Mouse (Mus musculus) MEL (cell line): ENCODE results near the gene H3f3b. TPM values are rescaled to one million over a fixed set of nuclear protein-coding genes. Genes with fewer than 3 reads are reported as not detected.

Experiments
- DNase-seq: peaks from one replicate; pipeline ENCODE4 v3.0.0; 2011; ENCODE audit warnings: low read depth, low spot score
- H3K27ac ChIP-seq: 2 replicates; pipeline ENCODE4 v1.5.1; 2012; ENCODE audit warnings: low read depth, mild to moderate bottlenecking, control low read depth, low read length, moderate library complexity; ENCODE audit not compliant: control insufficient read depth
- H3K27me3 ChIP-seq, 2 experiments: fragments of 150-350 bp in 1 of 2; sonication (generic) in 1 of 2; 2 replicates each; pipeline ENCODE4 v1.6.1; 2012; ENCODE audit warnings: low read length in 2 of 2, mild to moderate bottlenecking in 2 of 2, improper control_type of control experiment in 1 of 2, moderate library complexity in 1 of 2; ENCODE audit not compliant: insufficient read depth in 2 of 2, control insufficient read depth in 1 of 2
- H3K36me3 ChIP-seq, 2 experiments: 2 replicates each; pipeline ENCODE4 v1.6.1; 2012 to 2014; ENCODE audit warnings: low read length in 2 of 2, improper control_type of control experiment in 1 of 2, inconsistent platforms in 1 of 2, mild to moderate bottlenecking in 1 of 2; ENCODE audit not compliant: insufficient read depth in 2 of 2, control insufficient read depth in 1 of 2
- H3K4me1 ChIP-seq, 2 experiments: fragments of 150-350 bp in 1 of 2; sonication (generic) in 1 of 2; 2 replicates each; pipeline ENCODE4 v1.6.1; 2012; ENCODE audit warnings: low read length in 2 of 2, improper control_type of control experiment in 1 of 2, mild to moderate bottlenecking in 1 of 2; ENCODE audit not compliant: insufficient read depth in 2 of 2, control insufficient read depth in 1 of 2
- H3K4me3 ChIP-seq, 2 experiments: fragments of 150-350 bp in 1 of 2; sonication (generic) in 1 of 2; 2 replicates each; pipeline ENCODE4 v1.5.1; 2012; ENCODE audit warnings: low read depth in 2 of 2, low read length in 2 of 2, mild to moderate bottlenecking in 2 of 2, moderate library complexity in 2 of 2, control low read depth in 1 of 2, improper control_type of control experiment in 1 of 2; ENCODE audit not compliant: control insufficient read depth in 1 of 2, insufficient read depth in 1 of 2
- H3K79me2 ChIP-seq: 2 replicates; pipeline ENCODE4 v1.6.1; 2012; ENCODE audit warnings: mild to moderate bottlenecking, low read length, moderate library complexity; ENCODE audit not compliant: control insufficient read depth, poor library complexity, insufficient read depth
- H3K9ac ChIP-seq: 2 replicates; pipeline ENCODE4 v1.6.1; 2012; ENCODE audit warnings: low read depth, mild to moderate bottlenecking, control low read depth, low read length, moderate library complexity; ENCODE audit not compliant: control insufficient read depth, poor library complexity, severe bottlenecking
- H3K9me3 ChIP-seq: fragments of 150-350 bp; sonication (generic); replicated peaks from 2 replicates; pipeline ENCODE4 v1.6.1; 2012; ENCODE audit warnings: mild to moderate bottlenecking, low read length, improper control_type of control experiment, moderate library complexity; ENCODE audit not compliant: insufficient read depth
- BHLHE40 ChIP-seq: IDR thresholded peaks from 2 replicates; pipeline ENCODE4 v1.6.1; 2012; ENCODE audit warnings: low read depth, mild to moderate bottlenecking, inconsistent platforms, low read length, improper control_type of control experiment, borderline replicate concordance
- CHD1 ChIP-seq: IDR thresholded peaks from 2 replicates; pipeline ENCODE4 v1.6.1; 2012; ENCODE audit warnings: low read depth, mild to moderate bottlenecking, inconsistent platforms, low read length, improper control_type of control experiment
- CHD2 ChIP-seq: IDR thresholded peaks from 2 replicates; pipeline ENCODE4 v1.6.1; 2011; ENCODE audit warnings: low read length, improper control_type of control experiment
- E2F4 ChIP-seq: IDR thresholded peaks from 2 replicates; pipeline ENCODE4 v1.6.1; 2011; ENCODE audit warnings: low read depth, low read length, improper control_type of control experiment, borderline replicate concordance
- ELF1 ChIP-seq: IDR thresholded peaks from 2 replicates; pipeline ENCODE4 v1.6.1; 2014; ENCODE audit warnings: low read depth, mild to moderate bottlenecking, inconsistent platforms, low read length, improper control_type of control experiment, moderate library complexity
- ETS1 ChIP-seq: IDR thresholded peaks from 2 replicates; pipeline ENCODE4 v1.6.1; 2012; ENCODE audit warnings: low read depth, mild to moderate bottlenecking, inconsistent platforms, low read length, improper control_type of control experiment, moderate library complexity
- GATA1 ChIP-seq: IDR thresholded peaks from 2 replicates; pipeline ENCODE4 v1.6.1; 2011; ENCODE audit warnings: low read depth, low read length, improper control_type of control experiment
- HCFC1 ChIP-seq: IDR thresholded peaks from 2 replicates; pipeline ENCODE4 v1.6.1; 2012; ENCODE audit warnings: low read depth, mild to moderate bottlenecking, inconsistent platforms, low read length, improper control_type of control experiment, moderate library complexity
- KAT2A ChIP-seq: conservative IDR thresholded peaks from 2 replicates; pipeline ENCODE4 v1.6.1; 2012; ENCODE audit warnings: low read depth, low read length, improper control_type of control experiment, inconsistent platforms
- MAFK ChIP-seq: IDR thresholded peaks from 2 replicates; pipeline ENCODE4 v1.6.1; 2011; ENCODE audit warnings: low read depth, mild to moderate bottlenecking, low read length, improper control_type of control experiment, borderline replicate concordance
- MAZ ChIP-seq: IDR thresholded peaks from 2 replicates; pipeline ENCODE4 v1.6.1; 2012; ENCODE audit warnings: low read depth, mild to moderate bottlenecking, inconsistent platforms, low read length, improper control_type of control experiment
- MEF2A ChIP-seq: IDR thresholded peaks from 2 replicates; pipeline ENCODE4 v1.6.1; 2014; ENCODE audit warnings: low read depth, mild to moderate bottlenecking, inconsistent platforms, low read length, improper control_type of control experiment; ENCODE audit not compliant: poor library complexity, insufficient replicate concordance, severe bottlenecking; ENCODE audit errors: extremely low read depth
- MXI1 ChIP-seq: IDR thresholded peaks from 2 replicates; pipeline ENCODE4 v1.6.1; 2011; ENCODE audit warnings: mild to moderate bottlenecking, low read depth, low read length, improper control_type of control experiment
- MYB ChIP-seq: IDR thresholded peaks from 2 replicates; pipeline ENCODE4 v1.6.1; 2011; ENCODE audit warnings: mild to moderate bottlenecking, low read depth, low read length, improper control_type of control experiment
- MYC ChIP-seq: IDR thresholded peaks from 2 replicates; pipeline ENCODE4 v1.6.1; 2011; ENCODE audit warnings: low read depth, mild to moderate bottlenecking, low read length, improper control_type of control experiment, moderate library complexity
- NELFE ChIP-seq: IDR thresholded peaks from 2 replicates; pipeline ENCODE4 v1.6.1; 2011; ENCODE audit warnings: low read depth, low read length, improper control_type of control experiment
- NRF1 ChIP-seq: IDR thresholded peaks from 2 replicates; pipeline ENCODE4 v1.6.1; 2014; ENCODE audit warnings: low read depth, mild to moderate bottlenecking, inconsistent platforms, low read length, improper control_type of control experiment, moderate library complexity; ENCODE audit not compliant: poor library complexity, insufficient read depth, severe bottlenecking
- POLR2AphosphoS2 ChIP-seq: IDR thresholded peaks from 2 replicates; pipeline ENCODE4 v1.6.1; 2011; ENCODE audit warnings: low read length, improper control_type of control experiment
- POLR2AphosphoS5 ChIP-seq: IDR thresholded peaks from 2 replicates; pipeline ENCODE4 v1.6.1; 2012; ENCODE audit warnings: low read depth, borderline replicate concordance, mild to moderate bottlenecking, inconsistent platforms, low read length, moderate library complexity, mixed read lengths
- RAD21 ChIP-seq: IDR thresholded peaks from 2 replicates; pipeline ENCODE4 v1.6.1; 2011; ENCODE audit warnings: mild to moderate bottlenecking, low read depth, low read length, improper control_type of control experiment
- SMC3 ChIP-seq: IDR thresholded peaks from 2 replicates; pipeline ENCODE4 v1.6.1; 2011; ENCODE audit warnings: low read depth, low read length, improper control_type of control experiment
- TAL1 ChIP-seq: IDR thresholded peaks from 2 replicates; pipeline ENCODE4 v1.6.1; 2012; ENCODE audit warnings: mild to moderate bottlenecking, inconsistent platforms, low read length, moderate library complexity, mixed read lengths
- TBP ChIP-seq: IDR thresholded peaks from 2 replicates; pipeline ENCODE4 v1.8.0; 2011; ENCODE audit warnings: low read depth, low read length, improper control_type of control experiment
- UBTF ChIP-seq: IDR thresholded peaks from 2 replicates; pipeline ENCODE4 v1.6.1; 2012; ENCODE audit warnings: low read depth, mild to moderate bottlenecking, inconsistent platforms, low read length, improper control_type of control experiment, moderate library complexity, borderline replicate concordance; ENCODE audit not compliant: insufficient read depth
- USF2 ChIP-seq, 2 experiments: IDR thresholded peaks; 2 replicates each; pipeline ENCODE4 v1.6.1; 2011 to 2012; ENCODE audit warnings: improper control_type of control experiment in 2 of 2, low read length in 2 of 2, borderline replicate concordance in 1 of 2, inconsistent platforms in 1 of 2, low read depth in 1 of 2, mild to moderate bottlenecking in 1 of 2; ENCODE audit not compliant: insufficient read depth in 1 of 2
- ZC3H11A ChIP-seq: IDR thresholded peaks from 2 replicates; pipeline ENCODE4 v1.6.1; 2012; ENCODE audit warnings: low read depth, mild to moderate bottlenecking, inconsistent platforms, low read length, improper control_type of control experiment
- ZKSCAN1 ChIP-seq: IDR thresholded peaks from 2 replicates; pipeline ENCODE4 v1.6.1; 2012; ENCODE audit warnings: low read depth, mild to moderate bottlenecking, inconsistent platforms, low read length, improper control_type of control experiment, moderate library complexity
- ZMIZ1 ChIP-seq: IDR thresholded peaks from 2 replicates; pipeline ENCODE4 v1.6.1; 2012; ENCODE audit warnings: low read depth, mild to moderate bottlenecking, inconsistent platforms, low read length, improper control_type of control experiment, moderate library complexity
- polyA plus RNA-seq, 2 experiments: library from polyadenylated mRNA; stranded (reverse) in 1 of 2; unstranded in 1 of 2; fragments of >175 nt in 1 of 2; fragments of >200 nt in 1 of 2; gene quantifications; 2 replicates each; pipeline versions ENCODE4 v1.2.1 to v1.2.4; 2012; ENCODE audit warnings: low replicate concordance in 2 of 2, low read depth in 1 of 2; ENCODE audit not compliant: insufficient read length in 2 of 2, insufficient read depth in 1 of 2, missing spikeins in 1 of 2
- total RNA-seq: library from RNA; depleted of rRNA; stranded (reverse); fragments of 300-350 nt; gene quantifications from 2 replicates; pipeline ENCODE4 v1.2.3, GENCODE M21; 2012

The H3f3b gene
- total and polyA plus RNA-seq, 3 experiments = 96.6 to 767 (median 498) TPM

DNA sequence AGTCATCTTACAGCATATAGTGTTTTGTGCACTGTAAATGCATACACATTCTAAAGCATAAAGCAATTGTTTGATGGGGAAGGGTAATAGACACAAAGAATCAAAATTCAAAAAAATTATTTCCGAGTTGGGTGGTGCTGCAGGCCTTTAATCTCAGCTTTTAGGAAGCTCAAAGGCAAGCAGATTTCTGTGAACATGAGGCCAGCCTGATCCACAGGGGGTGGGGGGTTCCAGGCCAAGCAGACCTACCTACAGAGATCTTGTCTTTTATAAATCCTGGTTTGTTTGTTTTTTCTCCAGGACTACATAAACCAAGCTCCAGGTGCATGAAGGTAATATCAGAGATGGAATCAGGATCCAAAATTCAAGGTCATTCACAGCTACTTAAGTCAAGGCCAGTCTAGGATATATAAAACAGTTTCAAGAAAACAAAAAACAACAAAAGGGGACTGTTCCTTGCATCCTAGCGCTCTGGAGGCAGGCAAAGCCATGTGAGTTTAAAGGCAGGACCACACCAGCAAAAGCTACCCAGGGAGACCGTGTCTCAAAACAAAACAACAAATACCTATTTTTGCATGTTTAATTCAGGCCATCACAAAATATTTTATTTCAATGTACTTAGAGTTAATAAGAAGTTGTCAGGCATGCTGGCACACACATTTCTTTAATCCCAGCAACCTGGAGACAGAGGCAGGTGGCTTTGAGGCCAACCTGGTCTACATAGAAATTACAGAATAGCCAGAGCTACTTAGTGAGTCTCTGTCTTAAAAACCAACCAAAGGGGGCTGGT is 2.5 kb downstream of the H3f3b start:
- no peak for TF ChIP-seq POLR2AphosphoS2
- TF ChIP-seq MYC = 0 out of 2 replicates have a peak, but pooled peaks have one; percentile 14
- TF ChIP-seq, all 39 proteins: peak for 1
- peaks cover 15% of the 10 kb centered on the region for H3K79me2 ChIP-seq
- peak overlapping the region in 1 of 2 experiments; percentile 28; a peak in 2 of 4 replicates for H3K4me3 ChIP-seq
- peaks cover 4 to 10% of the 10 kb centered on the region in 2 experiments; a peak in 3 of 4 replicates for H3K4me1 ChIP-seq
- H3K27me3 ChIP-seq = no peaks in the 10 kb centered on the region
- H3K9ac ChIP-seq = peak overlapping the region; percentile 44
- peak overlapping the region; percentile 27; the same call in 1 of the 2 replicates for H3K27ac ChIP-seq
- H3K9me3 ChIP-seq = no peaks in the 10 kb centered on the region
- peak; percentile 35 for DNase-seq
- H3K36me3 ChIP-seq = peaks cover 4 to 26% of the 10 kb centered on the region in 2 experiments

DNA sequence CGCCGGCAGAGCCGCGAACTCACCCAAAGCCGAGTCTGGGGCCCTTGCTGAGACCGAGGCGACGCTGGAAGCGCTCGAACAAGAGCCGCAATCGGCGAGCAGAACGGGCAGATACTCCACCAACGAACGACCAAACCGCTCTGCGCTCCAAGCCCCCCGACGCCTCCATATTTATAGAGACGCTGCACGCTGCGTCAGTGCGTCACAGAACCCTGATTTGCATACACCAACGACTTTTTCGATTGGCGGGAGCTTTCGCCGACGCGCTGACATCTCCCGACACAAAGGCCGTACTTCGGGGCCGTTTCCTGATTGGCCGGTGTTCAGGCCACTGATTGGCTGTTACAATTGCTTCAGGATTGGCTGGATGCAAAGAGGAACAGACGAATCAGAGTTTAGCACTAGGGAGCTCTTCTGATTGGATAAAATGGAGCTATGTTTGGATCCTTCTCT is 3.4 kb downstream of the H3f3b start:
- Histone ChIP-seq H3K9ac (peak overlapping the region; percentile 99), H3K4me3 (peak overlapping the region; percentile 49 to 97), H3K9me3 (no peaks in the 10 kb centered on the region), H3K36me3 (peaks cover 4 to 23% of the 10 kb centered on the region in 2 experiments), H3K4me1 (peaks cover 4 to 10% of the 10 kb centered on the region in 2 experiments; a peak in 3 of 4 replicates), H3K79me2 (peaks cover 14% of the 10 kb centered on the region), H3K27ac (peak overlapping the region; percentile 98), H3K27me3 (no peaks in the 10 kb centered on the region)
- peak; percentile 100 for DNase-seq
- TF ChIP-seq CHD2 (peak; percentile 73), MAFK (no peak), TAL1 (no peak), MYC (0 out of 2 replicates have a peak, but pooled peaks have one; percentile 19), POLR2AphosphoS5 (peak; percentile 99), ETS1 (no peak), MEF2A (no peak), CHD1 (no peak), NRF1 (peak; percentile 48; the same call in 1 of the 2 replicates), E2F4 (no peak), USF2 (IDR thresholded peaks at IDR 0.05; ENCODE audit: borderline replicate concordance in 1 of 2, insufficient read depth in 1 of 2, low read depth in 1 of 2, low read length in 2 of 2) (no peak), KAT2A (no peak), UBTF (no peak), ZC3H11A (no peak), MAZ (peak; percentile 91), NELFE (peak; percentile 100), TBP (peak; percentile 99), ELF1 (no peak), SMC3 (no peak), BHLHE40 (no peak), RAD21 (no peak), ZMIZ1 (peak; percentile 100), GATA1 (no peak), POLR2AphosphoS2 (peak; percentile 100), MYB (no peak; the same call in none of the 2 replicates), HCFC1 (peak; percentile 81), MXI1 (peak; percentile 26; the same call in 1 of the 2 replicates), ZKSCAN1 (no peak)
